Mouse (Mus musculus) intestine, embryonic 15.5 days (tissue): Measurements from ENCODE around the gene Stap2. TPM values are rescaled to one million over a fixed set of nuclear protein-coding genes. Genes with fewer than 3 reads are reported as not detected.

ENCODE experiments used
- ATAC-seq: fragments of 200-750 bp; cut with Nextera tagmentation; 2 replicates; pipeline ENCODE4 v1.8.0; 2017; ENCODE audit warnings: moderate TSS enrichment, moderate library complexity
- H3K27ac ChIP-seq: fragments of 300-500 bp; sonication (generic); 2 replicates; pipeline ENCODE4 v1.5.1; 2015; ENCODE audit warnings: mild to moderate bottlenecking, inconsistent platforms
- H3K27me3 ChIP-seq: fragments of 300-500 bp; sonication (generic); replicated peaks from 2 replicates; pipeline ENCODE4 v1.6.1; 2015; ENCODE audit warnings: inconsistent platforms
- H3K36me3 ChIP-seq: fragments of 300-500 bp; sonication (generic); 2 replicates; pipeline ENCODE4 v1.6.1; 2015; ENCODE audit warnings: inconsistent platforms
- H3K4me1 ChIP-seq: fragments of 300-500 bp; sonication (generic); replicated peaks from 2 replicates; pipeline ENCODE4 v1.6.1; 2015; ENCODE audit warnings: inconsistent platforms
- H3K4me2 ChIP-seq: fragments of 300-500 bp; sonication (generic); replicated peaks from 2 replicates; pipeline ENCODE4 v1.6.1; 2015; ENCODE audit warnings: mild to moderate bottlenecking, inconsistent platforms
- H3K4me3 ChIP-seq: fragments of 300-500 bp; sonication (generic); replicated peaks from 2 replicates; pipeline ENCODE4 v1.5.1; 2015; ENCODE audit warnings: inconsistent platforms
- H3K9ac ChIP-seq: fragments of 300-500 bp; sonication (generic); 2 replicates; pipeline ENCODE4 v1.6.1; 2015; ENCODE audit warnings: inconsistent platforms
- H3K9me3 ChIP-seq: fragments of 300-500 bp; sonication (generic); 2 replicates; pipeline ENCODE4 v1.6.1; 2016; ENCODE audit warnings: inconsistent platforms
- WGBS: fragments of 180-500 bp; shearing (Covaris S2); methylation state at CpG from one replicate; pipeline ENCODE4 v1.1.7; 2015; 5-methylcytosine and 5-hydroxymethylcytosine counted together
- polyA plus RNA-seq: library from polyadenylated mRNA; unstranded; fragments of >200 nt; fragmentation: Nextera tagmentation; extraction: Ambion mirVana; gene quantifications from 2 replicates; pipeline ENCODE4 v1.2.1, GENCODE M21; 2015

Gene Stap2
- polyA plus RNA-seq, 1 experiment from 2014 or later, result 40.3 TPM

GRCm38 (mm10) chr17:56010255-56010654, 4.9 kb upstream of the Stap2 start:
- Histone ChIP-seq H3K36me3 (peaks cover 14% of the 10 kb centered on the region), H3K9me3 (no peaks in the 10 kb centered on the region), H3K4me2 (peak overlapping the region; percentile 94), H3K4me3 (peak overlapping the region; percentile 96), H3K27me3 (no peaks in the 10 kb centered on the region), H3K27ac (no peak overlapping the region), H3K4me1 (peaks cover 22% of the 10 kb centered on the region), H3K9ac (peak overlapping the region; percentile 83)
- no peak for ATAC-seq
- 63% methylated on average over 14 of the region's 14 CpGs for WGBS

- peak overlapping the region; percentile 94 for H3K4me2 ChIP-seq
- 41% methylated on average over 2 of the region's 2 CpGs for WGBS
- peak overlapping the region; percentile 83 for H3K9ac ChIP-seq
- ATAC-seq, result no peak
- peaks cover 22% of the 10 kb centered on the region for H3K4me1 ChIP-seq
- H3K27ac ChIP-seq, result no peak overlapping the region
- no peaks in the 10 kb centered on the region for H3K9me3 ChIP-seq
- peak overlapping the region; percentile 96 for H3K4me3 ChIP-seq
- peaks cover 10% of the 10 kb centered on the region for H3K36me3 ChIP-seq
- no peaks in the 10 kb centered on the region for H3K27me3 ChIP-seq
Measured at GRCm38 (mm10) chr17:56009962-56010240, 4.5 kb upstream of the Stap2 start.

- Histone ChIP-seq H3K27ac (peak overlapping the region; percentile 89), H3K4me2 (peak overlapping the region; percentile 94), H3K9ac (peak overlapping the region; percentile 83), H3K36me3 (peaks cover 8% of the 10 kb centered on the region; the same call in 1 of the 2 replicates), H3K4me3 (peak overlapping the region; percentile 96), H3K4me1 (peaks cover 22% of the 10 kb centered on the region), H3K27me3 (no peaks in the 10 kb centered on the region), H3K9me3 (no peaks in the 10 kb centered on the region)
- ATAC-seq, result peak; percentile 88
- WGBS, result under 1% methylated on average over 60 of the region's 62 CpGs
Measured at GRCm38 (mm10) chr17:56009088-56009961, 3.9 kb upstream of the Stap2 start.

- H3K27me3 ChIP-seq, result no peaks in the 10 kb centered on the region
- H3K4me3 ChIP-seq, result peak overlapping the region; percentile 96
- H3K4me2 ChIP-seq, result peak overlapping the region; percentile 94
- H3K9me3 ChIP-seq, result no peaks in the 10 kb centered on the region
- ATAC-seq, result peak; percentile 89
- H3K9ac ChIP-seq, result peak overlapping the region; percentile 57
- peaks cover 8% of the 10 kb centered on the region; the same call in 1 of the 2 replicates for H3K36me3 ChIP-seq
- WGBS, result under 1% methylated on average over 21 of the region's 21 CpGs
- peaks cover 22% of the 10 kb centered on the region for H3K4me1 ChIP-seq
- peak overlapping the region; percentile 89 for H3K27ac ChIP-seq
Measured at GRCm38 (mm10) chr17:56008356-56009087, 3.1 kb upstream of the Stap2 start.

- H3K9ac ChIP-seq, result peak overlapping the region; percentile 42
- H3K4me3 ChIP-seq, result peak overlapping the region; percentile 96
- H3K27me3 ChIP-seq, result no peaks in the 10 kb centered on the region
- H3K9me3 ChIP-seq, result no peaks in the 10 kb centered on the region
- H3K27ac ChIP-seq, result peak overlapping the region; percentile 85
- peaks cover 22% of the 10 kb centered on the region for H3K4me1 ChIP-seq
- WGBS, result 18% methylated on average over 14 of the region's 14 CpGs
- peak; percentile 32 for ATAC-seq
- H3K4me2 ChIP-seq, result peak overlapping the region; percentile 94
- peaks cover 6% of the 10 kb centered on the region; the same call in 1 of the 2 replicates for H3K36me3 ChIP-seq
Measured at GRCm38 (mm10) chr17:56007444-56008355, 2.3 kb upstream of the Stap2 start.

GRCm38 (mm10) chr17:56006956-56007355, 1.6 kb upstream of the Stap2 start:
- Histone ChIP-seq H3K4me1 (peaks cover 22% of the 10 kb centered on the region), H3K36me3 (peaks cover 5% of the 10 kb centered on the region; the same call in 1 of the 2 replicates), H3K4me3 (0 out of 2 replicates have a peak overlapping the region, but pooled peaks have one; percentile 4), H3K27me3 (no peaks in the 10 kb centered on the region), H3K9ac (no peak overlapping the region), H3K4me2 (peak overlapping the region; percentile 94), H3K9me3 (no peaks in the 10 kb centered on the region), H3K27ac (peak overlapping the region; percentile 85)
- ATAC-seq, result no peak
- 37% methylated on average over 10 of the region's 10 CpGs for WGBS

- Histone ChIP-seq H3K4me3 (no peak overlapping the region), H3K27me3 (no peaks in the 10 kb centered on the region), H3K27ac (no peak overlapping the region), H3K36me3 (no peaks in the 10 kb centered on the region; the same call in 1 of the 2 replicates), H3K9ac (no peak overlapping the region), H3K4me2 (no peak overlapping the region), H3K9me3 (no peaks in the 10 kb centered on the region), H3K4me1 (peaks cover 11% of the 10 kb centered on the region; the same call in 1 of the 2 replicates)
- no peak for ATAC-seq
- 73% methylated on average over 3 of the region's 3 CpGs for WGBS
Measured at GRCm38 (mm10) chr17:56003000-56003399, 2.4 kb downstream of the Stap2 start.

GRCm38 (mm10) chr17:55999794-56000499, 5.4 kb downstream of the Stap2 start:
- Histone ChIP-seq H3K36me3 (peaks cover 5% of the 10 kb centered on the region; the same call in 1 of the 2 replicates), H3K4me2 (peak overlapping the region; percentile 22; the same call in 1 of the 2 replicates), H3K27ac (no peak overlapping the region), H3K27me3 (no peaks in the 10 kb centered on the region), H3K9ac (no peak overlapping the region), H3K9me3 (no peaks in the 10 kb centered on the region), H3K4me3 (no peak overlapping the region), H3K4me1 (peaks cover 3% of the 10 kb centered on the region; the same call in 1 of the 2 replicates)
- WGBS, result 18% methylated on average over 30 of the region's 30 CpGs
- no peak for ATAC-seq

GRCm38 (mm10) chr17:55996007-55996406, 9.4 kb downstream of the Stap2 start:
- Histone ChIP-seq H3K4me2 (no peak overlapping the region), H3K4me1 (0 out of 2 replicates have a peak, but pooled peaks cover 3% of the 10 kb centered on the region), H3K9ac (no peak overlapping the region), H3K27ac (no peak overlapping the region), H3K27me3 (no peaks in the 10 kb centered on the region), H3K4me3 (no peak overlapping the region), H3K9me3 (no peaks in the 10 kb centered on the region), H3K36me3 (peaks cover 5% of the 10 kb centered on the region; the same call in 1 of the 2 replicates)
- ATAC-seq, result peak; percentile 31
- WGBS, result 79% methylated on average over 15 of the region's 15 CpGs

- peak; percentile 63 for ATAC-seq
- Histone ChIP-seq H3K4me1 (peaks cover 9% of the 10 kb centered on the region; the same call in 1 of the 2 replicates), H3K4me3 (0 out of 2 replicates have a peak overlapping the region, but pooled peaks have one; percentile 3), H3K4me2 (no peak overlapping the region), H3K9ac (no peak overlapping the region), H3K9me3 (no peaks in the 10 kb centered on the region), H3K27me3 (no peaks in the 10 kb centered on the region), H3K36me3 (no peaks in the 10 kb centered on the region), H3K27ac (no peak overlapping the region)
- WGBS, result 75% methylated on average over 8 of the region's 8 CpGs
Measured at GRCm38 (mm10) chr17:55990278-55990898, 15.0 kb downstream of the Stap2 start.
